Mouse (Mus musculus): ENCODE results near the gene Ppargc1a.

Ppargc1a gene

DNA sequence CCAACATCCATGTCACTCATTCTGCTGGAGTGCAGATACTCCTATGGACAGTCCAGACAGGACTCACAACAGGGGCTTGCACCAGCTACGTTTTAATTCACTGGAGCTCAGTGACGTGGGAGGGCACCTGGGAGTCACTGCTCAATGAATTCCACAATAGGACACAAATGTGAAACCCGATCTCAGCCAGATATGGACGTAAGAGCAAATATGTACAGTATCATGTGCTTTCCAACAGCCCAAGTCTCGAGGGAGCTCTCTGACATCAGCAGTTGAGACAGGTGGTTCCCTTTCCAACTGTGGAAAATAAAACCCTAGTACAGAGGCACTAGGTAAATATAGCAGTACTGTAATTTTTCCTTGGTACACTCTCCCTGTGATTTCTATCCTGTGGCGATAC, at the start of gene Ppargc1a:
Gene Ppargc1a, minus strand, starts transcription at position 68 of the 400 bp plus-strand sequence.
- peak; percentile 29 for DNase-seq (ENCODE audit: low read depth, low spot score)

DNA sequence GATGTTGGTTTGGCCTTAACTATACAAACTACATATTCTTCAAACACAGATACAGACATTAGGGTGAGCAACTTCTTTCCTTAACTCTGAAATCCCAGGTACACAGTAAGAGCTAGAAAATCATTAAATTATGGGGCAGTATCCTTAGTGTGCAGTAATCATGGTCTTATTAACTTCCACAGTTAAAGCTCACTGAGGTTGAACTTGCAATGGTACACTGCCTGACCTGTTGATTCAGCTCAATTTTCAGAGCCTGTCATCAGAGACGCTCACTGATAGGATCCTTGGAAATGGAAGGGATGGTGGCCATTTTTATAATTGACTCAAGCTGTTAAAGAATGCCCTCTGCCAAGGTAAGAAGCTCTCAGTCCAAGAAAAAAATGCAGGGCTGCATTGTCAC, 49.4 kb upstream of the Ppargc1a start:
- no peak for DNase-seq (ENCODE audit: low read depth, low spot score)

DNA sequence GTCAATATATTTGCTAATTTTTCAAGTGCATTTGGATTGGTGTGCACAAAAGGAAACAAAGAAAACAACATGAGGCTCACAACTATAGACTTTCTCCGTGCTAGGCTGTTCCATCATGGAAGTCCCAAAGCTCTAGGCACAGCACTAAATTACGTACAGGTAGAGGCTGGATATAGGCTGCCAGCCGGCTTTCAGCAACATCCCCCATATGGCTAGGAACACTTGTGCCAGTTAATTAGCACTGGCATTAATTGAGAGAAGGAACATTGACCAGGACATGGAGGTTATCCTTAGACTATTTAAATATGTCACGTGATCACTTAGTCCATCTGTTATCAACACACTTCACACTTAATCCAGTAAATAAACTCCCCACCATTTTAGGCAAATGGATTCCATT, 44.5 kb upstream of the Ppargc1a start:
- DNase-seq (ENCODE audit: low read depth, low spot score) = peak; percentile 29

DNA sequence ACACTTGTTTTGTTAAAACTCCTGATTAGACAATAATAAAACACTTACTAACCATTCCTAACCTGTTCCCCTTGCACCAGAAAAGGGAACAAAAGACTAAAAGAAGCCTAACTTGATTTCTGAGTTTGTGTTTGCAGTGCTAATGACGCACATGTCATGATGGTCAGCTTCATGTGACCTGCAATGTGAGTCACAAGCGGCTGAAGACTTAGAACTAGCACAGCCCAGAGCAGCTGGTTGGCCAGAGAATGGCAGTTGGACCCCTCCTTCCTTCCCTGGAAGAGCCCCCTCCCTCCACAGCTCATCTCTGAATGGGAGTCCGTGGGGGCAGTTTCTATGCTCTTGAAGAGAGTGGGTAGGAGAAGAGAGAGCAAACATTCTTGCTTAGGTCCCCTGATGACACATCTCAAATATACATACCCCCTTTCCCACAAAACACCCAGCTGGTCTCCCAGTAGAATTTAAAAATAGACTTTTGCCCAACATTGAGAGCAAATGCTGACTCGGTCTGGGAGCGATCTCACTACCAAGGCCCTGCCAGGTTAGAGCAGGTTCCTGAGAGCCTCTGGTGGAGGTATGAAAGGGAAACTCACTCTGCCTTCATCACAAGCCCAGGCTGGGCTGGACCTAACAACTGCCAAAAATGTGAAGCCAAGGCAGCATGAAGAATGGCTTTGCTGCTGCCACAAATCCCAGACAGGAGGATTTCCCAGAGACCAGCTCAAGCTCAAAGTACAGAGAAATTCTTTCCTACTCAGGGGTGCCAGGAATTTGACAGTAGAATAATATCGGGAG, 40.4 kb upstream of the Ppargc1a start:
- peak; percentile 20 for DNase-seq (ENCODE audit: low read depth, low spot score)

DNA sequence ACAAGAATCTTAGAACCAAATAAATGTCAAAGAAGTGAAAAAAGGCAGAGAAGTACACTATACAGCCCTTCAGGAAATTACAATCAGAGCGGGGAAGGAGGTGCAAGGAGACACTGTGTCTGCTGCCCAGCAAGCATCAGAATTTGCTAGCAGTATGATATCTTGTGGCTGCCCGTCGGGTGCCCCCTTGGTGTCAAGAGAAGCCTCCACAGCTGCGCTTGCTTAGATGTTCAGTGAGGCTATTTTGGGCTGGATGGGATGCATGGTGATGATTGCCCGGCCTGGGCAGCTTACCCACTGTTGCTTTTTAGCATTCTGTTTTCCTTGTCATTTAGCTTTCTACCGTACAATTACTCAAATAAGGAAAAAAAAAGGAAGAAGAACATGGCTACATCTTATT, 32.0 kb upstream of the Ppargc1a start:
- DNase-seq (ENCODE audit: low read depth, low spot score) = peak; percentile 36

DNA sequence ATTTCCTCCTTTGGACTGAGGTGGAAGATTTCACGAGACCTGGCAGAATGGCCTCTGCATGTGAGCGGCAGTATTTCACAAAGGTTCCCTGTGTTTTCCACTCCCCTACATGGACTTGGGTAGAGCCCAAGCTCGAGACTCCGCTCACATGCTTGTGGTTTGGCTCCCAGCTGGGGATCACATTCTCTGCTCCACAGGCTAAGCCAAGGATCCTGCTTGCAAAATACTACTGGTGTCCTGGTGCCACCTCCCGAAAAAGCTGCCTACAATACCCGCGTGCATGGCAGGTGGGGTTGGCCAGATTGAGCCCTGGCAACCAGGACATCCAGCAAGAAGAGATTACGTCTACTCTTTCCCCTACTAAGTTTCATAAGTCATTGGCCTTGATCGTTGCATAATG, 28.1 kb upstream of the Ppargc1a start:
- peak; percentile 55 for DNase-seq (ENCODE audit: low read depth, low spot score)

DNA sequence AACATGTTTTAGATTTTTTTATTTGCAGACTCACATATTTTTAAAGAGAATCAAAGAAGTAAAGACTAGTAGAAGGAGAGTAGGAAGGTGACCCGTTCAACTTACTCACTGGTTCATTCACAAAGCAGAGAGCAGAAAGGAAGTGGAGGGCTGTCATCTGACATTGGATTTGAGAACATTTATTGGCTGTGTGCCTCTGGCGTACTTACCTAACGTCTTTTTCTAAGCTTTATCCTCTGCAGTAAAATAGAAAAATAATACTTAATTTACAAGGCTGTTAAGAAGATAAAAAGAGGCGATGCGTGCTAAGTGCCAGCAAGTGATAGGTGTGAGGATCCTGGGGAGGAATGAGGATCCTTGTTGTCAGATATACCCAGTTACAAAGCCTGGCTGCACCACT, 24.7 kb upstream of the Ppargc1a start:
- DNase-seq (ENCODE audit: low read depth, low spot score) = no peak

DNA sequence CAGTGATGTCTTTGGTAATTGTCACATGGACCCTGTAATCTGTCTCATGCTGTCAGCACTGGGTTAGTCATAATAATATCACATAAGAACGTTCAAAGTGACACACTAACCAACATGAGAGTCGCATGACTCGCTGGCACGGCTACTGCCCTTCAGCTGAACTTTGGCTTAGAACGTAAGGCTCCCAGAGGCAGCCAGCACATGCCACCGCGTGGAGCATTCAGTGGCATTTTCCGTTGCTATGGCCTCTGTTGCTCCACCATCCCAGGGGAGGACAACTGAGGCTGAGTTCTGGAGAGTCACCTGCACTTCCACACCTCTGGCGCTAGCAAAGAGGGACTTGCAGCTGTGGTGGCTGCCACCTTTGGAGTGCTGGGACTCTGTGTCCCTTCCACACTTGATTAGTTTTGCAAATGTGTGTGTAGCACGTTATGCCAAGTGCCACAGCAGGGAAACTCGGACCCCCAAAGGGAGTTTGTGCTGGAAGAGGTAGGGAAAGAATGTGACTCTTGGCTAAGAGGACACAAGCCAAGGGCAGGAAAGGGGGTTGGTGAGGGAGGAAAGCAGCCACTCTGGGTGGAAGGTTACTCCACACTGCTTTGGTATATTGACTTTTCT, 24.1 kb upstream of the Ppargc1a start:
- DNase-seq (ENCODE audit: low read depth, low spot score) = no peak

DNA sequence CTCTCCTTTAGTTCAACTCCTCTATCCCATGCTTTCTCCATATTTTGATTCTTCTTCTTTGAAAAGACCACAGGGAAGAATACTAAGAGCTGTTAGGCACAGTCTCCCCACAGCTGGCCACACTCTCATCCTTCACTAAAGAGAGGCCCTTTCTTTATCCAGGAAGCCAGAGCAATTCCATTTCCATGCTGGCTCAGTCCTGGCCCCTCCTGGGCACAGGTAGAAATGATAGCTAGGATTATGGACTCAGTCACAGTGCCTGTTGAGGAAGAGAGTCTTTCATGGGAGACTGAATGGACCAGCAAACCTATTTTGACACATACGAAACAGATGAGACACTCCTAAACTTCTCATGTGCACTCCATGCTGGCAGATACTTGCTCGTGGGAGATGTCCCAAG, 18.7 kb upstream of the Ppargc1a start:
- DNase-seq (ENCODE audit: low read depth, low spot score) = no peak

DNA sequence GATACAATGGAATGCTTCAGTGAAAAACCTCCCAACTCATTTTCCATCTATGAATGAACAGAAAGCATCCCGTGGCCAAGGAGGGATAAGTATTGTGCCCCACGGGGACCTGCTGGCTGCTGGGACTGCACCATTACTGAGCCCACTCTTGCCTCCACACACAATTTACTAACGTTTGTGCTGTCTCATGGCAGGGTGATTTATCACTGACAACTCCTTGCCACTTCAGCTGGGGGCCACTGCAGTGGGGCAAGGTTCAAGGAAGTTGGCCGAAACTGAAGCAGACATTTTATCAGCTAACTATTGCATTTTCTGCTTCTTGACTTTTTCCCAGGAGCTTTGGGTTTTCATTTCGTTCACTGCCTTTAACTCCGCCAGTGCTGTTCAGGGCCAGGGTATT, 17.5 kb upstream of the Ppargc1a start:
- DNase-seq (ENCODE audit: low read depth, low spot score) = no peak

DNA sequence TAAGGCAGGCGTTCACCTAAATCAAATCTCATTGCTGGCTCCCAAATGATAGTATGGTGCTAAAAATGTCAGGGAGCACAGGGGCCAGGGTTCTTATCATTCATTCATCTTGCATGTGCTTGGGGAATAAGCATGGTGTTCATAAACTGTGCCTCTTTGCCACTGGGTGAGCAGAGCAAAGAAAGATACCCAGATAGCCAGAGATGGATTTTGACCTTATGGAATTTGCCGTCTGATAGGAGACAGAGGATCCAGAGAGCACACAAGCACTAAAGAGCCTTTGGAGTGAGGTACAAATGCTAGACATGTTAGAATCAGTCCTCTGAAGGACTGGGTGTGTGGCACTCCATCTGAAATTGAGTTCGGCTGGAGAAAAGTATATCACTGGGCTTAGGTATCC, 16.7 kb upstream of the Ppargc1a start:
- DNase-seq (ENCODE audit: low read depth, low spot score) = no peak

DNA sequence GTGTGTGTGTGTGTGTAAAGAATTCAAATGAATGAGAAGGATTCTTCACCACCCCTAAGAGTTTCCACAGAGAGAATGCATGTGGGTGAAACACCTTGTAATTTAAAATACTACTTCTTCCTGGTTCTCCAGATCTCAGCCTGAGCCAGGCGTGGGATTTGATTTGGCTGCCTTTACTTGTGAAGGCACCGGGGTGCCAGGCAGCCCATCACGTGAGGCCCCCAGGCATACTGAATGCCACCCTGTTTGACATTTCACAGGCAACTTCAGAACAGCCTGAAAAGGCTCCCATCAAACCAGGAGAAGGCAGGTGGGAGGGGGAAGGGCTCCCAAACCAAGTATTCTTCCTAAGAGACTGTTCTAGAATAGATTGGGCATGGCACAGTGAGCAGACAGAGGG, 16.1 kb upstream of the Ppargc1a start:
- DNase-seq (ENCODE audit: low read depth, low spot score) = peak; percentile 57

DNA sequence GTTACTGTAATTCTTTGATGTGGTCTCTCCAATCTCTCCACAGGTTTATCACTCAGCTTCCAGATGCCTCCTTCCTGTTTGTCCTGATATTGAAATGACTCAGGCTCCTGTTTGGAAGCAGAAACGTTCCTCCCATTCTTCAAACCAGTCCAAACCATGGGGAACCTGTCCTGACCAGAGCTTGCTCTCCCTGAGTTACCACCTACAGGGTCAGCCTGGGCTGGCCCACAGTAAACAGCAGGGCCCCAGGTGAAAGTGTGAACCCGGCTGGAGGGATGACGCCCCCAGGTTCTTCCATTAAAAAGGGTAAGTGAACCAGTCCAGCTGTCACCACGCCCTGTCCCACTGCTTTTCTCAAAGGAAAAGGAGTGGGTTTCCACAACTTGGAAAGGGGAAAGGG, 15.5 kb upstream of the Ppargc1a start:
- DNase-seq (ENCODE audit: low read depth, low spot score) = no peak

DNA sequence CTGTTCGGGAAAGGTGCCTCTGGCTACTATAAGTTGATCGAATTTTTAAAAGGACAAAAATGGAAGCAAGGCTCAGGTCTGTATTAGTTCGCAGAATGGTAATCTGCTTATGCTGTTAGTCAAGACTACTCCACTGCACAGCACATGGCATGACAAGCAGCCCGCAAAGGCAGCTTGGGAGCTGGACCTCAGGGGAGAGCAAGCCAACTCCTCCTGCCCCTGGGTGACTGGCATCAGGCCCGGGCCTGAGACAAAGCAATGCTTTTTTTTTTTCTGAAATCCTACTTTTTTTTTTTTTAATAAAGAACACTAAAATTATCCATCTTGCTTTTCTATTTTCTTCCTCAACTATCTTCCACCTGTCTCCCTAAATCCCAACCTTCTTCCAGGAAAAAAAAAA, 15.1 kb upstream of the Ppargc1a start:
- DNase-seq (ENCODE audit: low read depth, low spot score) = peak; percentile 16

DNA sequence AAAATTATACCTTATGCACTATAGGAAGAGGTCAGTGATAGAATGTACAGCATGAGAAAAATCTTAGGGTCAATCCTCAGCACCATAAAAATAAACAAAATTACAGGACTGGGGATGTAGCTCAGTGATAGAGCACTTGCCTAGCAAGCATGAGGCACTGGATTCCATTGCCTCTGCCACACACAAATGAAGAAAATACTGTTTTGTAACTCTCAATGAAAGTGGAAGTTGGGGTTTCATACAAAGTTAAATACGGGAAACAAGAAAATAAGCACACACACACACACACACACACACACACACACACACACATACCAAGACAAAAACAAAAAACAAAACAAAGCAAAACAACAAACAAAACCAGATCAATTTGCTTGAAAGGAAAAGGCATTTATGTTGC, 10.1 kb upstream of the Ppargc1a start:
- DNase-seq (ENCODE audit: low read depth, low spot score) = no peak

DNA sequence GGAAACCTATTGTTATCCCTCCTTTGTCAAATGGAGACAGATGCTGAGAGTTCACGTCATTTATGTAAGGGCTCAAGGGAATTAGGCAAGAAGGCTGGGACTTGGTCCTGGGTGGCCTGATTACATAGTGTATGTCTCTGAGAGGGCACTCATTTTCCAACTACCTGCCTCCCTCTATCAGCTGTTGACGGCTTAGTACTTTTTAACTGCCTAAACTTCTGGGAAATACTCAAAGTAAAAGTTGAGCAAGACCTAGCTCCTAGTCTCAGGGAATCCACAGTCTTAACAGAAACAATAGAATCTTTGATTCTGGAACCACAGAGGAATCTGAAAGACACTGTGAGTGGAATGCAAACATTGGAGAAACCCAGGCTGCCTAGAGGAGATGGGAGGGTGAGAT, 6.2 kb upstream of the Ppargc1a start:
- no peak for DNase-seq (ENCODE audit: low read depth, low spot score)

DNA sequence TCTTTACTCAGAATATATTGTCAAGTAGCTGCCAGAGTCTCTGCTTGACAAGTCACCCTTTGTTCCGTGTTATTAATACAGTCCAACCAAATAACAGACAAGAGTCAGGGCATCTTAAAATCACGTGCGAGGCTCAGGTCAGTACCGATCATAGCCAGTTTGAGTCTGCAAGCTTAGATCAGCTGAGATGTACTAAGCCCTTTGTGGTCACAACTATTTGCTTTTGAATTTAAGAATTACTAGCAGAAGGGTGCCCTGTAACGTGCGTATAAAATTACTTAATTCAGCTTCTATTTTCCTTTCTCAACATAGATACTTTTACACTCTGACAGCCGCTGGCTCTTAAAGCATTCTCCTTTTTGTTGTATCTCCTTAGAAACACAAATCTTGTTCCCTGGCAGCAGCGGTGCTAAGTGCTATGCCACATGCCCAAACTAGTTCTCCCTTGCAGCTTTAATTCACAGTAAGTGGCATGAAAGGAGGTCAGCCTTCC, 718 bp upstream of the Ppargc1a start:
- peak; percentile 71 for DNase-seq (ENCODE audit: low read depth, low spot score)

DNA sequence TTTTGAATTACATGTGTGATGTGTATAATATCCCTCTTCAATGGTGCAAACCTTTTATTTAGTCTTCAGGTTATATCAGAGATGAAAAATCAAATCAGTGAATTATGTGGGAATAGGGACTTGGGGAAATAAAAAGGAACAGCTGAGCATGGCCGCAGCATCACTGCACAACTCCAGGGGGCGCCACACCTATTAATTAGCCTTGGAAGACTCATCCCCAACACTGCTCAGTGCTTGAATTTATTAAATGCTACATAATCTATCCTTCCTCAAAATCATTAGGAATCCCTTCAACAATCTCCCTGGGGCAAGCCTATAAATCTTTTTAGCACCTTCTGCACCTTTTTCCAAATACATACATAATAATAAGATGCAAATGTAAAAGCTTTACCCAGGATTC, 1.9 kb downstream of the Ppargc1a start:
- no peak for DNase-seq (ENCODE audit: low read depth, low spot score)

DNA sequence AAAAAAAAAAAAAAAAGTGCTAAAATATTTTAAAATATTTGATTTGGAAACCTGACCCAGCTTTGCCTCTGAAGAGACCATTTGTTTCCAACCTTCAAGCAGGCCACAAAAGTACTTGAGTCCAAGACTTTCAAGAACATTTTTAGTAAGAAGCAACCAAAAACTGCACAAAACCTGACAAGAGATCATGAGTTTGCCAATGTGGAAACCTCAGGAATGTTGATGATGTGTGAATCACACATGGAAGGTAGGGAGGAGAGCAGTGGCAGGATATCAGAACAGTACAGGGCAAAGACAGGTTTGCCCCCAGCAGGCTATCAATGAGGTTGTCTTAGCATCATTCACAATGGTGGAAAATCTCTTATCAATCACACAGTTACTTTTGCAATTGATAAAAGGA, 2.5 kb downstream of the Ppargc1a start:
- DNase-seq (ENCODE audit: low read depth, low spot score) = no peak

DNA sequence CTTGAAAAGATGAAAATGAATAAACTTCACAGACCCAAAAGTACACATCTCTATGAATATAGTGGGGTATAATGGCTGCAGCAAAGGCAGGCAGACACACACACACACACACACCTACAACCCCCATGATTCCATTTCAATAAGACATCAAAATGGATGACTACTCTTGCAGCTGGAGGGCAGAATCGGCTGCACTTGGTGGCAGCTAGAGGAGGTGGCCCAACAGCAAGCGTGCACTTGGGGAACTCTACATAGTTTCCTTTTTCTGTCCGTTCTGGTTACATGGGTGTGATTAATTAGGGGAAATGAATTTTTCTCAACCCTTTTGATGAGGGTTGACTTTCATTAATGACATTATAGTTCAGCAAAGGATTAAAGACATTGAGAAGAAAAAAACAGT, 4.0 kb downstream of the Ppargc1a start:
- no peak for DNase-seq (ENCODE audit: low read depth, low spot score)

DNA sequence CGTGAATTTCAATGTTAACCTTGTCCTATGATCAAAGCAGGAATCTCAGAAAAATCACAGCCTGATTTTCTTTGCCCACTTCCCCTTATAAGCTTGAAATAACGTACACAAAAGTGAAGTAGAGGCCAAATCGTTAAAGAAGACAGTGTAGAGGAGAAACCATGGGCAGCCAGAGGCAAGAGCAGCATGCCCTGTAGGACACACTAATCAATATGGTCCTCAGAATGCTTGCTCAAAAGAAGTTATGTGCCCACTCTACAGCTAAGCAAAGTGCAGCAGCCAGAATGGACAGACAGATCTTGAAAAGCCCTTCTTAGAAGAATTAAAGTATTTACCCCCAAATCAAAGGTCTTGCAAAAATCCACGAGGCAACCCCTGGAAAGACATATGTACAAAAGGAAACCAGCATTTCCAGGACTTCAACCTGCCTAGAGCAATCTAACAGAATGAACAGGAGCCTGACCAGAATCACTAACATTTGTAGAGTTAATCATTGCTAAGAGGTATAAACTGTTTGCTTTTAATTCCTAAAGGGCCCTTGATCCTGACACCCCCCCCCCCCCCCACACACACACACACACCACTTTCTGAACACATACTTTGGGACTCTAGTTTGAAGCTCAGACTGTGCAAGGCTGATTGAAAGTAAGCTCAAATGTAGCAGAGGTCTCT, 9.8 kb downstream of the Ppargc1a start:
- DNase-seq (ENCODE audit: low read depth, low spot score) = no peak

DNA sequence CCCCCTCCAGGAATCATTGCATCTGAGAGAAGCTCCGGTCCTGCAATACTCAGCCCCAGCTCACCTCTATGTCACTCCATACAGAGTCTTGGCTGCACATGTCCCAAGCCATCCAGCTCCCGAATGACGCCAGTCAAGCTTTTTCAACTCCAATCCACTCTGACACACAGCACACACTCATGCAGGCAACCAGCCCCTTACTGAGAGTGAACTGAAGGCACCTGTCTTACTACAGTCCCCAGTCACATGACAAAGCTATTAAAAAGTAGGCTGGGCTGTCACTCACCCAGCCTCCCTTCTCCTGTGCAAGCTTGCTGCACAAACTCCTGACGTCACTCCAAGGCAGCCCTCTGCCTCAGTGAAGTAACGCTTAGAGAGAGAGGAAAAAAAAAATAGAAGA, 13.9 kb downstream of the Ppargc1a start:
- DNase-seq (ENCODE audit: low read depth, low spot score) = peak; percentile 73

DNA sequence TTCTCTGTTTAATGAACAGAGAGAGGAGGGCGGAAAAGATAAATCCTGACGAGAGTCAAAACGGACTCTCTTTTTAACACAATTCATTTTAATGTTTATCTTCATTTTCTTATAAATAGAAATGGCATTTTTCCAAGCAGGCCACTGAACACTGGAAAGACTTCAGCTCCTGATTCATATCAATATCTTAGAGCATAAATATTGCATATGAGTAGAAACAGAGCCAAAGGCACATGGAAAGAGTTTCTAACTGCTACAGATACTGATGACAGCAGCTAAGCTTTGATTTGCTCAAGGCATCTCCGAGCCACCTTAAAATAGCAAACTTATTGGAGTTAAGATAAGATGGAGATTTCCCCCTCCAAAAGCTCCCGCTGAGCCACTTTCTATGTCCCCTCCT, 14.3 kb downstream of the Ppargc1a start:
- peak; percentile 28 for DNase-seq (ENCODE audit: low read depth, low spot score)

Data from brain, adult 2 months (tissue).